Mouse (Mus musculus) induced T-regulatory cell, adult 2 months (primary cell): ENCODE measurements around the gene Gm17783.
"Not testable (repeated sequence)": the region's sequence is repeated elsewhere in the genome, so short reads cannot be mapped to it uniquely, and the experiment has no call there.

Experiments
- DNase-seq: peaks from one replicate; pipeline ENCODE4 v3.0.0-alpha.2; 2012; ENCODE audit warnings: low read depth

The Gm17783 gene

GRCm38 (mm10) chr16:45531950-45532349 is at the start of gene Gm17783:
Gene Gm17783, minus strand, starts transcription at chr16:45532050.
- no peak for DNase-seq

- DNase-seq: peak; percentile 18
These were observed 48.0 kb upstream of the Gm17783 start for GRCm38 (mm10) chr16:45579883-45580282.

- no peak for DNase-seq
These were observed 40.5 kb upstream of the Gm17783 start for GRCm38 (mm10) chr16:45572307-45572706.

- DNase-seq: no peak
These were observed 29.9 kb upstream of the Gm17783 start for GRCm38 (mm10) chr16:45561747-45562146.

- no peak for DNase-seq
These were observed 19.7 kb upstream of the Gm17783 start for GRCm38 (mm10) chr16:45551579-45551978.

GRCm38 (mm10) chr16:45547982-45548381 is 16.1 kb upstream of the Gm17783 start:
- DNase-seq: no peak

GRCm38 (mm10) chr16:45544341-45544740 is 12.5 kb upstream of the Gm17783 start:
- no peak for DNase-seq

- no peak for DNase-seq
These were observed 10.3 kb upstream of the Gm17783 start for GRCm38 (mm10) chr16:45542108-45542507.

- DNase-seq: not testable (repeated sequence)
These were observed 6.5 kb upstream of the Gm17783 start for GRCm38 (mm10) chr16:45538342-45538741.

- DNase-seq: no peak
These were observed 3.2 kb upstream of the Gm17783 start, which contains the start of gene Slc9c1 for GRCm38 (mm10) chr16:45535009-45535408. Gene Slc9c1, plus strand, starts transcription at chr16:45535309.

- no peak for DNase-seq
These were observed 6.3 kb downstream of the Gm17783 start for GRCm38 (mm10) chr16:45525551-45525950.

- no peak for DNase-seq
These were observed 36.5 kb downstream of the Gm17783 start for GRCm38 (mm10) chr16:45495326-45495725.

GRCm38 (mm10) chr16:45492927-45493326 is 38.9 kb downstream of the Gm17783 start, which contains the start of gene Gm609:
Gene Gm609, minus strand, starts transcription at chr16:45492969.
- no peak for DNase-seq

GRCm38 (mm10) chr16:45476991-45477390 is 54.9 kb downstream of the Gm17783 start:
- no peak for DNase-seq

GRCm38 (mm10) chr16:45471836-45472235 is 60.0 kb downstream of the Gm17783 start:
- not testable (repeated sequence) for DNase-seq
